Mouse (Mus musculus): ENCODE measurements around the gene Skint5.
"Not testable (repeated sequence)": the region's sequence is repeated elsewhere in the genome, so short reads cannot be mapped to it uniquely, and the experiment has no call there.

The Skint5 gene

GRCm38 (mm10) chr4:113999403-113999802, at the start of gene Skint5:
Gene Skint5 (minus strand): TSS chr4:113999503.
- ATAC-seq (ENCODE audit: insufficient number of reproducible peaks, low FRiP score, low TSS enrichment): no peak

GRCm38 (mm10) chr4:113957343-113957742, 42.0 kb downstream of the Skint5 start:
- no peak for ATAC-seq (ENCODE audit: insufficient number of reproducible peaks, low FRiP score, low TSS enrichment)

GRCm38 (mm10) chr4:113764182-113764581, 235.1 kb downstream of the Skint5 start:
- ATAC-seq (ENCODE audit: insufficient number of reproducible peaks, low FRiP score, low TSS enrichment): no peak

- no peak for ATAC-seq (ENCODE audit: insufficient number of reproducible peaks, low FRiP score, low TSS enrichment)
These were observed 235.6 kb downstream of the Skint5 start for GRCm38 (mm10) chr4:113763684-113764083.

GRCm38 (mm10) chr4:113448230-113448629, 551.1 kb downstream of the Skint5 start:
- not testable (repeated sequence) for ATAC-seq (ENCODE audit: insufficient number of reproducible peaks, low FRiP score, low TSS enrichment)
